Mouse (Mus musculus) heart, embryonic 15.5 days (tissue): Measurements from ENCODE around the gene Dnmt3c. TPM values are rescaled to one million over a fixed set of nuclear protein-coding genes. Genes with fewer than 3 reads are reported as not detected.
"Not testable (repeated sequence)": the region's sequence is repeated elsewhere in the genome, so short reads cannot be mapped to it uniquely, and the experiment has no call there.

ENCODE experiments used
- ATAC-seq: fragments of 200-750 bp; cut with Nextera tagmentation; replicated peaks from 2 replicates; pipeline ENCODE4 v1.8.0; 2017; ENCODE audit warnings: low read depth, moderate TSS enrichment; ENCODE audit not compliant: insufficient number of reproducible peaks, insufficient read depth, low FRiP score
- H3K27ac ChIP-seq: fragments of 300-500 bp; sonication (generic); 2 replicates; pipeline ENCODE4 v1.5.1; 2015; ENCODE audit warnings: mild to moderate bottlenecking, inconsistent platforms
- H3K27me3 ChIP-seq: fragments of 300-500 bp; sonication (generic); 2 replicates; pipeline ENCODE4 v1.6.1; 2015; ENCODE audit warnings: inconsistent platforms
- H3K36me3 ChIP-seq: fragments of 300-500 bp; sonication (generic); 2 replicates; pipeline ENCODE4 v1.6.1; 2015; ENCODE audit warnings: mild to moderate bottlenecking, inconsistent platforms
- H3K4me1 ChIP-seq: fragments of 300-500 bp; sonication (generic); replicated peaks from 2 replicates; pipeline ENCODE4 v1.6.1; 2015; ENCODE audit warnings: inconsistent platforms
- H3K4me2 ChIP-seq: fragments of 300-500 bp; sonication (generic); 2 replicates; pipeline ENCODE4 v1.6.1; 2015; ENCODE audit warnings: inconsistent platforms, mild to moderate bottlenecking, moderate library complexity
- H3K4me3 ChIP-seq: fragments of 300-500 bp; sonication (generic); 2 replicates; pipeline ENCODE4 v1.5.1; 2015; ENCODE audit warnings: mild to moderate bottlenecking, inconsistent platforms
- H3K9ac ChIP-seq: fragments of 300-500 bp; sonication (generic); 2 replicates; pipeline ENCODE4 v1.6.1; 2015; ENCODE audit warnings: mild to moderate bottlenecking, inconsistent platforms
- H3K9me3 ChIP-seq: fragments of 300-500 bp; sonication (generic); replicated peaks from 2 replicates; pipeline ENCODE4 v1.6.1; 2016; ENCODE audit warnings: inconsistent platforms
- WGBS: fragments of 180-500 bp; shearing (Covaris S2); methylation state at CpG from one replicate; pipeline ENCODE4 v1.1.7; 2015; ENCODE audit warnings: mixed read lengths; 5-methylcytosine and 5-hydroxymethylcytosine counted together
- polyA plus RNA-seq: library from polyadenylated mRNA; unstranded; fragments of >200 nt; fragmentation: Nextera tagmentation; extraction: Ambion mirVana; gene quantifications from 2 replicates; pipeline ENCODE4 v1.2.1, GENCODE M21; 2015

The Dnmt3c gene
- polyA plus RNA-seq, 1 experiment from 2014 or later, result not detected

- ATAC-seq, result not testable (repeated sequence)
Measured at GRCm38 (mm10) chr2:153675364-153675763, 21.1 kb upstream of the Dnmt3c start.

GRCm38 (mm10) chr2:153676944-153677343 is 19.5 kb upstream of the Dnmt3c start:
- Histone ChIP-seq H3K27me3 (no peaks in the 10 kb centered on the region), H3K9ac (no peak overlapping the region), H3K4me1 (no peaks in the 10 kb centered on the region), H3K27ac (no peak overlapping the region), H3K9me3 (no peaks in the 10 kb centered on the region), H3K4me2 (no peak overlapping the region), H3K36me3 (peaks cover 5% of the 10 kb centered on the region; the same call in 1 of the 2 replicates), H3K4me3 (no peak overlapping the region)
- 90% methylated on average over 6 of the region's 6 CpGs for WGBS
- ATAC-seq, result no peak

More at GRCm38 (mm10) chr2:153675364-153675763, 21.1 kb upstream of the Dnmt3c start:
- H3K9me3 ChIP-seq, H3K4me3 ChIP-seq, H3K9ac ChIP-seq, H3K36me3 ChIP-seq, H3K4me1 ChIP-seq, H3K4me2 ChIP-seq, H3K27ac ChIP-seq, H3K27me3 ChIP-seq: not testable (repeated sequence)
- WGBS, result 38% methylated on average over 1 of the region's 1 CpGs

GRCm38 (mm10) chr2:153677550-153677949 is 18.9 kb upstream of the Dnmt3c start:
- Histone ChIP-seq H3K4me1 (no peaks in the 10 kb centered on the region), H3K27ac (no peak overlapping the region), H3K4me2 (no peak overlapping the region), H3K36me3 (peaks cover 5% of the 10 kb centered on the region; the same call in 1 of the 2 replicates), H3K9ac (no peak overlapping the region), H3K27me3 (no peaks in the 10 kb centered on the region), H3K4me3 (no peak overlapping the region), H3K9me3 (no peaks in the 10 kb centered on the region)
- 81% methylated on average over 7 of the region's 7 CpGs for WGBS
- no peak for ATAC-seq

GRCm38 (mm10) chr2:153679959-153680358 is 16.5 kb upstream of the Dnmt3c start:
- no peaks in the 10 kb centered on the region for H3K4me1 ChIP-seq
- H3K36me3 ChIP-seq, result 0 out of 2 replicates have a peak, but pooled peaks cover 5% of the 10 kb centered on the region
- 98% methylated on average over 1 of the region's 1 CpGs for WGBS
- H3K9ac ChIP-seq, result no peak overlapping the region
- H3K4me3 ChIP-seq, result no peak overlapping the region
- H3K27ac ChIP-seq, result no peak overlapping the region
- H3K9me3 ChIP-seq, result no peaks in the 10 kb centered on the region
- ATAC-seq, result no peak
- no peaks in the 10 kb centered on the region for H3K27me3 ChIP-seq
- H3K4me2 ChIP-seq, result no peak overlapping the region

- H3K4me2 ChIP-seq, H3K27me3 ChIP-seq, H3K9ac ChIP-seq, H3K27ac ChIP-seq, H3K9me3 ChIP-seq, H3K36me3 ChIP-seq, H3K4me3 ChIP-seq, ATAC-seq, H3K4me1 ChIP-seq: not testable (repeated sequence)
- 67% methylated on average over 7 of the region's 7 CpGs for WGBS
Measured at GRCm38 (mm10) chr2:153693413-153693812, 3.0 kb upstream of the Dnmt3c start.

- Histone ChIP-seq H3K36me3 (no peaks in the 10 kb centered on the region), H3K27ac (no peak overlapping the region), H3K9me3 (no peaks in the 10 kb centered on the region), H3K9ac (no peak overlapping the region), H3K4me2 (no peak overlapping the region), H3K4me3 (no peak overlapping the region), H3K4me1 (no peaks in the 10 kb centered on the region), H3K27me3 (no peaks in the 10 kb centered on the region)
- 63% methylated on average over 19 of the region's 19 CpGs for WGBS
- no peak for ATAC-seq
Measured at GRCm38 (mm10) chr2:153694462-153695085, 1.9 kb upstream of the Dnmt3c start.

- H3K4me1 ChIP-seq, result no peaks in the 10 kb centered on the region
- H3K36me3 ChIP-seq, result no peaks in the 10 kb centered on the region
- no peak overlapping the region for H3K4me2 ChIP-seq
- H3K9me3 ChIP-seq, result no peaks in the 10 kb centered on the region
- WGBS, result 55% methylated on average over 6 of the region's 6 CpGs
- no peaks in the 10 kb centered on the region for H3K27me3 ChIP-seq
- H3K27ac ChIP-seq, result no peak overlapping the region
- no peak overlapping the region for H3K9ac ChIP-seq
- ATAC-seq, result no peak
- no peak overlapping the region for H3K4me3 ChIP-seq
Measured at GRCm38 (mm10) chr2:153703389-153703788, 6.9 kb downstream of the Dnmt3c start.

GRCm38 (mm10) chr2:153710701-153711330 is 14.4 kb downstream of the Dnmt3c start:
- Histone ChIP-seq H3K27ac (peak overlapping the region; percentile 22; the same call in 1 of the 2 replicates), H3K4me3 (no peak overlapping the region), H3K36me3 (no peaks in the 10 kb centered on the region), H3K9me3 (no peaks in the 10 kb centered on the region), H3K4me1 (peaks cover 29% of the 10 kb centered on the region), H3K27me3 (no peaks in the 10 kb centered on the region), H3K4me2 (no peak overlapping the region), H3K9ac (no peak overlapping the region)
- WGBS, result 38% methylated on average over 8 of the region's 8 CpGs
- peak; percentile 67 for ATAC-seq

GRCm38 (mm10) chr2:153712646-153713091 is 16.2 kb downstream of the Dnmt3c start:
- H3K27ac ChIP-seq, result peak overlapping the region; percentile 57
- ATAC-seq, result no peak
- no peaks in the 10 kb centered on the region for H3K36me3 ChIP-seq
- no peak overlapping the region for H3K4me3 ChIP-seq
- H3K9ac ChIP-seq, result no peak overlapping the region
- H3K4me2 ChIP-seq, result no peak overlapping the region
- 36% methylated on average over 3 of the region's 3 CpGs for WGBS
- H3K27me3 ChIP-seq, result no peaks in the 10 kb centered on the region
- no peaks in the 10 kb centered on the region for H3K9me3 ChIP-seq
- peaks cover 29% of the 10 kb centered on the region for H3K4me1 ChIP-seq

- no peak overlapping the region for H3K4me3 ChIP-seq
- no peaks in the 10 kb centered on the region for H3K9me3 ChIP-seq
- no peak overlapping the region for H3K4me2 ChIP-seq
- peak overlapping the region; percentile 57 for H3K27ac ChIP-seq
- no peaks in the 10 kb centered on the region for H3K36me3 ChIP-seq
- no peaks in the 10 kb centered on the region for H3K27me3 ChIP-seq
- WGBS, result 23% methylated on average over 4 of the region's 4 CpGs
- ATAC-seq, result peak; percentile 81
- no peak overlapping the region for H3K9ac ChIP-seq
- peaks cover 29% of the 10 kb centered on the region for H3K4me1 ChIP-seq
Measured at GRCm38 (mm10) chr2:153713227-153713626, 16.8 kb downstream of the Dnmt3c start.

- H3K4me1 ChIP-seq, H3K4me2 ChIP-seq, H3K9ac ChIP-seq, H3K9me3 ChIP-seq, H3K27ac ChIP-seq, ATAC-seq, H3K27me3 ChIP-seq, H3K4me3 ChIP-seq, H3K36me3 ChIP-seq: not testable (repeated sequence)
- 46% methylated on average over 3 of the region's 3 CpGs for WGBS
Measured at GRCm38 (mm10) chr2:153717861-153718260, 21.4 kb downstream of the Dnmt3c start.

- Histone ChIP-seq H3K4me3 (no peak overlapping the region), H3K4me2 (no peak overlapping the region), H3K9ac (no peak overlapping the region), H3K36me3 (no peaks in the 10 kb centered on the region), H3K4me1 (no peaks in the 10 kb centered on the region), H3K9me3 (peaks cover 4% of the 10 kb centered on the region; the same call in 1 of the 2 replicates), H3K27ac (no peak overlapping the region), H3K27me3 (no peaks in the 10 kb centered on the region)
- WGBS, result 57% methylated on average over 1 of the region's 1 CpGs
- ATAC-seq, result no peak
Measured at GRCm38 (mm10) chr2:153723098-153723497, 26.6 kb downstream of the Dnmt3c start.
